Comparison of ENCODE assay signal across 7 mouse cellular contexts in the genomic region with DNA sequence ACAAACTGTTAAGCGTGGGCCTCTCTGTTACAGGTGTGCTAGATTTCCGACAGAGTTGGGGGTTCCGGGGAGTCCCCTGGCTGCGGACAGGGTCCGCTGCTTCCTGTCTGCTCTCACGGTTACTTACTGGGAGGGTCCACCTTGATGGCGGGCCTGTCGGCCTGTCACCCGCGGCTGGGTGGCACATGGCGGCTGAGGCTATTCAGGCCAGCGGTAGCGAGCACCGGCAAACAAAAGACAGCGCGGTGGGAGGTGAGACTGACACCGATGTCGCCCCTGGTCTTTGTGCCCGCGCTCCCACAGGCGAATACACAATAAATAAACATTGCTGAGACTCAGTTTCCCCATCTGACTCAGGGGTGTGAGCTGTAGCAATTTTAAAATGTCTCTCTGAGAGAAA. TPM values are rescaled to one million over a fixed set of nuclear protein-coding genes. Genes with fewer than 3 reads are reported as not detected.
A peak's percentile ranks its signal among the peaks of the same experiment; 100 is the strongest.
DNase-seq lines count a peak whose midpoint lies in the region; ATAC-seq and TF ChIP-seq lines count a peak whose summit lies in the region.

No protein-coding gene starts in this region.

- H3K4me3 ChIP-seq in lung, embryonic 14.5 days (ENCODE audit: low read depth, low read length) = peak overlapping the region; percentile 42
- H3K4me3 ChIP-seq in forebrain, embryonic 13.5 days = peak overlapping the region; percentile 49
- peak overlapping the region; percentile 39 for H3K4me3 ChIP-seq in liver, embryonic 12.5 days
- peak overlapping the region; percentile 40 for H3K4me3 ChIP-seq in stomach, embryonic 15.5 days (replicated peaks)

- peak overlapping the region; percentile 44; the same call in 1 of the 2 replicates for H3K9ac ChIP-seq in lung, embryonic 14.5 days
- peak overlapping the region; percentile 85 for H3K9ac ChIP-seq in forebrain, embryonic 13.5 days
- no peak overlapping the region for H3K9ac ChIP-seq in liver, embryonic 12.5 days
- peak overlapping the region; percentile 16; the same call in 1 of the 2 replicates for H3K9ac ChIP-seq in stomach, embryonic 15.5 days

- peaks cover 31% of the 10 kb centered on the region for H3K27me3 ChIP-seq in lung, embryonic 14.5 days (ENCODE audit: insufficient read depth, low read length)
- H3K27me3 ChIP-seq in forebrain, embryonic 13.5 days = no peaks in the 10 kb centered on the region
- peaks cover 97% of the 10 kb centered on the region for H3K27me3 ChIP-seq in liver, embryonic 12.5 days (replicated peaks)
- peaks cover 33% of the 10 kb centered on the region for H3K27me3 ChIP-seq in stomach, embryonic 15.5 days (replicated peaks)

- peaks cover 26% of the 10 kb centered on the region for H3K36me3 ChIP-seq in lung, embryonic 14.5 days (ENCODE audit: insufficient read depth)
- H3K36me3 ChIP-seq in forebrain, embryonic 13.5 days (ENCODE audit: poor library complexity, severe bottlenecking) = peaks cover 27% of the 10 kb centered on the region
- H3K36me3 ChIP-seq in liver, embryonic 12.5 days = no peaks in the 10 kb centered on the region
- no peaks in the 10 kb centered on the region for H3K36me3 ChIP-seq in stomach, embryonic 15.5 days

- no peaks in the 10 kb centered on the region for H3K9me3 ChIP-seq in lung, embryonic 14.5 days (ENCODE audit: low read depth, low read length)
- H3K9me3 ChIP-seq in forebrain, embryonic 13.5 days (replicated peaks) = no peaks in the 10 kb centered on the region
- H3K9me3 ChIP-seq in liver, embryonic 12.5 days (replicated peaks) = no peaks in the 10 kb centered on the region
- no peaks in the 10 kb centered on the region for H3K9me3 ChIP-seq in stomach, embryonic 15.5 days

- no peak for TF ChIP-seq CTCF in lung, embryonic 14.5 days (IDR thresholded peaks at IDR 0.05; ENCODE audit: low read depth)

- no peaks in the 10 kb centered on the region for H3K4me1 ChIP-seq in lung, embryonic 14.5 days (ENCODE audit: insufficient read depth)
- H3K4me1 ChIP-seq in forebrain, embryonic 13.5 days = peaks cover 38% of the 10 kb centered on the region
- peaks cover 28% of the 10 kb centered on the region for H3K4me1 ChIP-seq in liver, embryonic 12.5 days
- H3K4me1 ChIP-seq in stomach, embryonic 15.5 days = peaks cover 9% of the 10 kb centered on the region

- ATAC-seq in lung, embryonic 14.5 days (ENCODE audit: insufficient read depth) = no peak
- ATAC-seq in forebrain, embryonic 13.5 days = peak; percentile 53
- ATAC-seq in liver, embryonic 12.5 days = no peak
- ATAC-seq in stomach, embryonic 15.5 days (ENCODE audit: insufficient read depth, low FRiP score, low read depth) = no peak
- ATAC-seq in inflammation-experienced regulatory T-cells, adult 6 months = no peak

- H3K4me2 ChIP-seq in lung, embryonic 14.5 days = peak overlapping the region; percentile 71
- peak overlapping the region; percentile 74 for H3K4me2 ChIP-seq in forebrain, embryonic 13.5 days
- peak overlapping the region; percentile 64 for H3K4me2 ChIP-seq in liver, embryonic 12.5 days
- peak overlapping the region; percentile 81 for H3K4me2 ChIP-seq in stomach, embryonic 15.5 days

- no peak for DNase-seq in lung, embryonic 14.5 days
- DNase-seq in lung, postnatal 10 days = no peak
- DNase-seq in thymus, adult 18-20 months = no peak

- no peak overlapping the region for H3K27ac ChIP-seq in lung, embryonic 14.5 days (ENCODE audit: low read depth)
- peak overlapping the region; percentile 90 for H3K27ac ChIP-seq in forebrain, embryonic 13.5 days
- no peak overlapping the region for H3K27ac ChIP-seq in liver, embryonic 12.5 days
- no peak overlapping the region for H3K27ac ChIP-seq in stomach, embryonic 15.5 days

- WGBS in lung, embryonic 14.5 days = 10% methylated on average over 21 of the region's 21 CpGs
- WGBS in forebrain, embryonic 13.5 days = 3% methylated on average over 21 of the region's 21 CpGs
- 5% methylated on average over 21 of the region's 21 CpGs for WGBS in liver, embryonic 12.5 days (ENCODE audit: insufficient replicate concordance)
- WGBS in stomach, embryonic 15.5 days = 17% methylated on average over 21 of the region's 21 CpGs

RNA-seq across cellular contexts. Expression of a gene that starts 10.7 kb away (rescaled TPM):
- polyA plus RNA-seq in lung, embryonic 14.5 days (2014; fragmentation: Nextera tagmentation; extraction: Ambion mirVana) = 19.6 and 22.7 TPM in 2 replicates
- polyA plus RNA-seq in forebrain, embryonic 13.5 days (2015; fragmentation: Nextera tagmentation; extraction: Ambion mirVana) = 17.7 and 19.5 TPM in 2 replicates
- polyA plus RNA-seq in liver, embryonic 12.5 days (2016; fragmentation: Nextera tagmentation; extraction: Ambion mirVana) = 3.1 and 3.4 TPM in 2 replicates
- polyA plus RNA-seq in stomach, embryonic 15.5 days (2015; fragmentation: Nextera tagmentation; extraction: Ambion mirVana) = 15.7 TPM in 2 replicates
- not detected for polyA plus RNA-seq in inflammation-experienced regulatory T-cells, adult 6 months (2017; shearing (Covaris generic))

RNA-seq across cellular contexts. Expression of a gene that starts 17.3 kb away (rescaled TPM):
- polyA plus RNA-seq in lung, embryonic 14.5 days (2014; fragmentation: Nextera tagmentation; extraction: Ambion mirVana) = 8.3 and 9.7 TPM in 2 replicates
- polyA plus RNA-seq in forebrain, embryonic 13.5 days (2015; fragmentation: Nextera tagmentation; extraction: Ambion mirVana) = 12.2 and 12.6 TPM in 2 replicates
- 14.0 and 16.4 TPM in 2 replicates for polyA plus RNA-seq in liver, embryonic 12.5 days (2016; fragmentation: Nextera tagmentation; extraction: Ambion mirVana)
- polyA plus RNA-seq in stomach, embryonic 15.5 days (2015; fragmentation: Nextera tagmentation; extraction: Ambion mirVana) = 17.5 and 19.7 TPM in 2 replicates
- 10 to 100 TPM; 17.9 to 28.4 (median 20.5) TPM for polyA plus RNA-seq in inflammation-experienced regulatory T-cells, adult 6 months (2017; shearing (Covaris generic))

RNA-seq across cellular contexts. Expression of a gene that starts 24.2 kb away (rescaled TPM):
- 71.8 and 71.9 TPM in 2 replicates for polyA plus RNA-seq in lung, embryonic 14.5 days (2014; fragmentation: Nextera tagmentation; extraction: Ambion mirVana)
- 274 and 308 TPM in 2 replicates for polyA plus RNA-seq in forebrain, embryonic 13.5 days (2015; fragmentation: Nextera tagmentation; extraction: Ambion mirVana)
- 22.1 and 27.3 TPM in 2 replicates for polyA plus RNA-seq in liver, embryonic 12.5 days (2016; fragmentation: Nextera tagmentation; extraction: Ambion mirVana)
- polyA plus RNA-seq in stomach, embryonic 15.5 days (2015; fragmentation: Nextera tagmentation; extraction: Ambion mirVana) = 90.3 and 103 TPM in 2 replicates
- 100 to 1,000 TPM in 2 of 3 experiments, 10 to 100 TPM in 1; 84.2 to 255 (median 213) TPM for polyA plus RNA-seq in inflammation-experienced regulatory T-cells, adult 6 months (2017; shearing (Covaris generic))

RNA-seq across cellular contexts. Expression of a gene that starts 36.2 kb away (rescaled TPM):
- polyA plus RNA-seq in lung, embryonic 14.5 days (2014; fragmentation: Nextera tagmentation; extraction: Ambion mirVana) = 56.8 and 63.4 TPM in 2 replicates
- 62.1 and 64.7 TPM in 2 replicates for polyA plus RNA-seq in forebrain, embryonic 13.5 days (2015; fragmentation: Nextera tagmentation; extraction: Ambion mirVana)
- 33.5 and 35.1 TPM in 2 replicates for polyA plus RNA-seq in liver, embryonic 12.5 days (2016; fragmentation: Nextera tagmentation; extraction: Ambion mirVana)
- 58.6 and 66.5 TPM in 2 replicates for polyA plus RNA-seq in stomach, embryonic 15.5 days (2015; fragmentation: Nextera tagmentation; extraction: Ambion mirVana)
- polyA plus RNA-seq in inflammation-experienced regulatory T-cells, adult 6 months (2017; shearing (Covaris generic)) = 10 to 100 TPM; 57.7 to 85.1 (median 67.4) TPM

RNA-seq across cellular contexts. Expression of a gene that starts 41.9 kb away (rescaled TPM):
- 32.6 and 34.2 TPM in 2 replicates for polyA plus RNA-seq in lung, embryonic 14.5 days (2014; fragmentation: Nextera tagmentation; extraction: Ambion mirVana)
- polyA plus RNA-seq in forebrain, embryonic 13.5 days (2015; fragmentation: Nextera tagmentation; extraction: Ambion mirVana) = 35.1 and 37.9 TPM in 2 replicates
- 5.7 and 6.3 TPM in 2 replicates for polyA plus RNA-seq in liver, embryonic 12.5 days (2016; fragmentation: Nextera tagmentation; extraction: Ambion mirVana)
- polyA plus RNA-seq in stomach, embryonic 15.5 days (2015; fragmentation: Nextera tagmentation; extraction: Ambion mirVana) = 16.0 and 19.8 TPM in 2 replicates
- 1 to 10 TPM; 7.3 to 9.3 (median 7.5) TPM for polyA plus RNA-seq in inflammation-experienced regulatory T-cells, adult 6 months (2017; shearing (Covaris generic))
